Mouse (Mus musculus) midbrain, embryonic 14.5 days (tissue): Measurements from ENCODE around the gene Gm10644. TPM values are rescaled to one million over a fixed set of nuclear protein-coding genes. Genes with fewer than 3 reads are reported as not detected.

Experiments
- ATAC-seq: fragments of 200-750 bp; cut with Nextera tagmentation; 2 replicates; pipeline ENCODE4 v1.8.0; 2017; ENCODE audit warnings: moderate number of reproducible peaks, moderate library complexity; ENCODE audit not compliant: low FRiP score, low TSS enrichment
- DNase-seq: peaks from one replicate; pipeline ENCODE4 v3.0.0-alpha.2; 2015
- H3K27ac ChIP-seq: fragments of 300-500 bp; sonication (generic); replicated peaks from 2 replicates; pipeline ENCODE4 v1.5.1; 2014; ENCODE audit warnings: mild to moderate bottlenecking, low read depth, low read length, moderate library complexity
- H3K27me3 ChIP-seq: fragments of 300-500 bp; sonication (generic); 2 replicates; pipeline ENCODE4 v1.6.1; 2014; ENCODE audit warnings: low read length, control low read depth, mixed read lengths; ENCODE audit not compliant: control insufficient read depth, insufficient read depth
- H3K36me3 ChIP-seq: fragments of 300-500 bp; sonication (generic); 2 replicates; pipeline ENCODE4 v1.6.1; 2014; ENCODE audit warnings: low read length, control low read depth; ENCODE audit not compliant: control insufficient read depth, insufficient read depth
- H3K4me1 ChIP-seq: fragments of 300-500 bp; sonication (generic); 2 replicates; pipeline ENCODE4 v1.6.1; 2014; ENCODE audit warnings: mild to moderate bottlenecking, antibody characterized with exemption, low read length, control low read depth; ENCODE audit not compliant: control insufficient read depth, insufficient read depth
- H3K4me2 ChIP-seq: fragments of 300-500 bp; sonication (generic); 2 replicates; pipeline ENCODE4 v1.6.1; 2014; ENCODE audit warnings: mild to moderate bottlenecking, low read length, moderate library complexity
- H3K4me3 ChIP-seq: fragments of 300-500 bp; sonication (generic); replicated peaks from 2 replicates; pipeline ENCODE4 v1.5.1; 2014; ENCODE audit warnings: low read depth, low read length
- H3K9ac ChIP-seq: fragments of 300-500 bp; sonication (generic); replicated peaks from 2 replicates; pipeline ENCODE4 v1.6.1; 2014; ENCODE audit warnings: mild to moderate bottlenecking, low read length, moderate library complexity
- H3K9me3 ChIP-seq: fragments of 300-500 bp; sonication (generic); 2 replicates; pipeline ENCODE4 v1.6.1; 2016; ENCODE audit warnings: low read length, control low read depth, mixed read lengths; ENCODE audit not compliant: control insufficient read depth
- WGBS: fragments of 180-500 bp; shearing (Covaris S2); extraction: QIAGEN DNeasy Blood & Tissue Kit; methylation state at CpG from one replicate; pipeline ENCODE4 v1.1.7; 2014; 5-methylcytosine and 5-hydroxymethylcytosine counted together
- polyA plus RNA-seq: library from polyadenylated mRNA; unstranded; fragments of >200 nt; fragmentation: Nextera tagmentation; extraction: Ambion mirVana; gene quantifications from 2 replicates; pipeline ENCODE4 v1.2.1, GENCODE M21; 2014

Gm10644 gene
- polyA plus RNA-seq, 1 experiment from 2014 or later, result 1.0 TPM

DNA sequence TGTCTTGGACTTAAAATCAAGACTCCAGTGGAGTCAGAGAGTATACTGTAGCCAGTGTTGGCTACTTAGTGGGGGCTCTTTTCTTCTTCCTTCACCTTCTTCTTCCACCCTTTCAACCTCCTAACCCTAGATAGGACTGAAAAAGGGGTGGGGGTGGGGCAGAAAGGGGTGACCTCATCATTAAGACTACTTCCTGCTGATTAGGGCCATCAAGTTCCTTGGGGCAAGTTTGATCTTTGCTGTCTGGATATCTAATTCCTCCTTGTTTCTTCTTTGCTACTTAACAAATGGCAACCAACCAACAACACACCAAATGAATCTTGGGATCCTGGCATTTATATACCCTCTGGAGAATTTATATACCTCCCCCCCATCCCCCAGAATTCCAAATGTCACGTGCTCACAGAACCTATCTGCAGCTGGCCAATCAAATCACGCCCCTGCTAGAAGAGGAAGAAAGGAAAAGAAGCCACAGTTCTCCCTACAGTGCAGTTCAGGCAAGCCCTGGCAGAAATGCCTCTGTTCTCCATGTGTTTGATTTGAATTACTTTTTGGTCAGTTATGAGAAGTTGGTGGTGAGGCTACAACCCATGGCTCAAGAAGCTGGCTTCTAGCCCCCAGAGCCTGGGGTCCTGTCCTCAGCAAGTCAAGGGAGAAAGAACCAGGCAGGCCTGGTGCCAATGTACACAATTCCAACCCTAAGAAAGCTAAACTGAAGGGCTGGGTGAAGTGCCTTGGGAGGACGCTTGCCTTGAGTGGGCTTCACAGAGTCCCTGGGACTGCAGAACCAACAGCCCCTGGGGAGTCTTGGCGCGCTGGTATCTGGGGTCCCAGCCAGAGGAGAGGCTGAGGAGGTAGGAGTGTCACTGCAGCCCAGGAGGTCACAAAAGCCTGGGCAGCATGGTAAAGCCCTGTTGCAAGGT, 42.9 kb downstream of the Gm10644 start:
- 85% methylated on average over 5 of the region's 5 CpGs for WGBS
- Histone ChIP-seq H3K4me2 (no peak overlapping the region), H3K27me3 (no peaks in the 10 kb centered on the region), H3K4me3 (no peak overlapping the region), H3K9ac (no peak overlapping the region), H3K36me3 (peaks cover 8% of the 10 kb centered on the region; the same call in 1 of the 2 replicates), H3K9me3 (no peaks in the 10 kb centered on the region), H3K4me1 (peaks cover 8% of the 10 kb centered on the region; the same call in 1 of the 2 replicates), H3K27ac (no peak overlapping the region)
- DNase-seq (no peak), ATAC-seq (no peak)

DNA sequence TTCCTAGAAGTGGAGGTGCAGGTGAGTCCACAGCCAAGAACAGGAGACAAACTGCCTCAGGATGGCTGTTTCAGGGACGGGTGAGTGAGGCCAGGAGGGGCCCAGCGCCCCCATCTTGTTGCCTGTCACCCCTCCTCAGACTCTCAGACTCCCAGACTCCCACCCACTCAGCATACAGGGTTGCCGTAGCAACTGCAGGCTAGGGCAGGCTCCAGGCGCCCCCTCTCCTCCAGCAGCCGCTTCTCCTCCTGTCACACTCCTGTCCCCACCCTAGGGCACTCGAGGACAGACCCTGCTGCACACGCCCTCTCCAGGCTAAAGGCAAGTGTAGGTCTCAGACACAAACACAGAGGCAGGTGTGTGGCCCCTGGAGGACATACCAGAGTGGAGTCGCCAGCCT, 45.7 kb downstream of the Gm10644 start:
- H3K9me3 ChIP-seq, result no peaks in the 10 kb centered on the region
- H3K4me2 ChIP-seq, result no peak overlapping the region
- H3K4me1 ChIP-seq, result peaks cover 10% of the 10 kb centered on the region; the same call in 1 of the 2 replicates
- ATAC-seq, result no peak
- no peak overlapping the region for H3K4me3 ChIP-seq
- no peak overlapping the region for H3K27ac ChIP-seq
- WGBS, result 42% methylated on average over 8 of the region's 8 CpGs
- peaks cover 9% of the 10 kb centered on the region; the same call in 1 of the 2 replicates for H3K36me3 ChIP-seq
- DNase-seq, result no peak
- H3K9ac ChIP-seq, result no peak overlapping the region
- no peaks in the 10 kb centered on the region for H3K27me3 ChIP-seq

DNA sequence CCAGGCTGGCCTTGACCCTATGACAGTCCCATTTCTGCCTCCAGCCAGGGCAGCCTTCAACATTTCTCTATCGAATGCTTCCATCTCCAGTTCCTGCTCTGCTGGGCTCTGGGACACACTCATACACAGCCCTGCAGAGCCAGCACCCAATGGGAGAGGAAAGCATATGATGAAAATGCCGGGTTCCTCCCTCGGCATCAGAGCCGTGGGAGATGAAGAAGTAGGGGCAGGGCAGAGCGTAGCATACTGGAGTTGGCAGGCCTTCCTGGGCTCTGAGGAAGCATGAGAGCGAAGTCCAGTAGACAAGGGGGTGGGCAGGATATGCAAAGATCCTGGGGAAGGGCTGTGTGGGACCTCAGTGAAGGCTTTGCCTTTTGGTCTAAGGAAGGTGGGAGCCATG, 46.4 kb downstream of the Gm10644 start:
- Histone ChIP-seq H3K4me2 (no peak overlapping the region), H3K27ac (no peak overlapping the region), H3K27me3 (no peaks in the 10 kb centered on the region), H3K4me3 (no peak overlapping the region), H3K36me3 (peaks cover 9% of the 10 kb centered on the region; the same call in 1 of the 2 replicates), H3K4me1 (peaks cover 18% of the 10 kb centered on the region), H3K9me3 (no peaks in the 10 kb centered on the region), H3K9ac (no peak overlapping the region)
- DNase-seq (no peak), ATAC-seq (no peak)
- WGBS, result 82% methylated on average over 6 of the region's 6 CpGs

DNA sequence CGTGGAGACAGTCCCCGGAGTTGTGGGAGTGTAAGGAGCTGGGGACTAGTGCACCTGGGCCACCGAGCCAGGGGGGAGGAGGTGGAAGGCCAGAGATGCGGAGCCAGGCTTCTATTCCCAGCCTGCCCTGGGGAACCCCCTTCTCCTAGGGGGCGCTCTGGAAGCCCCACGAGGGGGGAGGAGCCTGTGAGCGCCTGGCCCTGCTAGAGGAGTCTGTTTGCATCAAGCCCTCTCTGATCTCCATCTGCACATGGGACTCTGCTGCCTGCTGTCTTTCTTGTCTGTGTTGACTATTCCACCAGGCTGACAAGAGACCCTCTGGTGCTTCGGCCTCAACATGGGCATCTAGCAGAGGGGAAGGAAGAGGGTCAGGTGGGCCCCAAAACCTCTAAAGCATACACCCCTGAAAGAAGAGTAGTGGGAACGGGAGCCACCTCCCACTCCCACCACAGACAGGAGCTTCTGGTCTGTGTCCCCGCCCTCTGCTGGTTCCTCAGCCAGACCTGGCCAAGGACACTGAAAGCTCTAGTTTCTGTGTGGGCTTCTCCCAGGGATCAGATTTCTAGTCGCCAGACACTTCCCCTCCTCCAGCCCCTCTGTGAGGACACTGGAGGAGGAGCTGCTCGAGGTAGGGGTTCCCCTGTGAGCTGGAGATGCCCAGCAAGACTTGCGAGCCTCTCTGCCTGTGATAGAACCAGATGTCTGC, 51.9 kb downstream of the Gm10644 start:
- Histone ChIP-seq H3K4me3 (peak overlapping the region; percentile 99), H3K27ac (0 out of 2 replicates have a peak overlapping the region, but pooled peaks have one; percentile 28), H3K27me3 (no peaks in the 10 kb centered on the region), H3K36me3 (peaks cover 9% of the 10 kb centered on the region; the same call in 1 of the 2 replicates), H3K9ac (peak overlapping the region; percentile 99; the same call in 1 of the 2 replicates), H3K4me2 (peak overlapping the region; percentile 60), H3K4me1 (peaks cover 36% of the 10 kb centered on the region), H3K9me3 (no peaks in the 10 kb centered on the region)
- 12% methylated on average over 13 of the region's 13 CpGs for WGBS
- ATAC-seq, result no peak
- peak; percentile 22 for DNase-seq

DNA sequence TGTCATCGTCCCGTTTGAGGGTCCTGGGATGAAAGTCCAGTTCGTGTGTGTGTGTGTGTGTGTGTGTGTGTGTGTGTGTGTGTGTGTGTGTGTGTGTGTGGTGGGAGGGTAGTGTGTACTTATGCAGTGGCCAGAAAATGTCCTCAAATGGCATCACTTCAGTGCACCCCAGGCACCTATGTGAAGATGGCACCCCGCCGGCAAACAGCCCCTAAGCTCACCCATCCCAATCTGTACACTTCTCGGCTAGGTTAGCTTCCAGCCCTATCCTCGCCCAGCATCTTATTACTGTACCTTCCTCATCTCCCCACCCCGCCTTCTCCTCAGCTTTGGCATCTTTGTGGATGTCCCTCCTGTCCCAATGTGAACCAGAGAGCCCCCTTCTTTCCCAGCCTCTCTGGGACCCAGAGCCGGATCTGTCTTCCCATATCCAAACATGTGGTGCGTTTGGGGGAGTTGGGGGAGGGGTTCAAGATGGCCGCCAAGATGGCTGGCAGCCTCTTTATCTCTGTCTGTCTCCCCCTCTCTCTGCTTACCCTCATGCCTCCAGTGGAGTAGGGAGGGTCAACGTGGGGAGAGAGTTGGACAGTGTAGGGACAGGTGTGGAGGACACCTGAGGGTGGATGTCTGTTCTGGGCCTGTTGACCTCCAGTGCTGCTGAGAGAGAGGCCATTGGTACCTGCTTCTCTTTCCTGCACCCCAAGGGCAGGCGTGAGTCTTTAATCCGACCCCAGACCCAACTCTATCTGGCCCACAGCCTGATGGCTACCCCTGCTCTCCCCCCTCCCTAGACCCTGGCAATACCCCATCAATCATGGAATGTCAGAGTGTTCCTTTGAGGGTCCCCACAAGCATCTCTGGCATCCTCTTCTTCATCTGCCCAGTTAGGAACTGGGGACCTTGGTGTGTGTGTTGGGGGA, 53.2 kb downstream of the Gm10644 start:
- H3K36me3 ChIP-seq, result peaks cover 5% of the 10 kb centered on the region; the same call in 1 of the 2 replicates
- H3K9me3 ChIP-seq, result no peaks in the 10 kb centered on the region
- H3K27me3 ChIP-seq, result no peaks in the 10 kb centered on the region
- H3K9ac ChIP-seq, result peak overlapping the region; percentile 99
- peak overlapping the region; percentile 60 for H3K4me2 ChIP-seq
- H3K27ac ChIP-seq, result peak overlapping the region; percentile 99
- peak overlapping the region; percentile 99 for H3K4me3 ChIP-seq
- 13% methylated on average over 14 of the region's 14 CpGs for WGBS
- peak; percentile 70 for DNase-seq
- H3K4me1 ChIP-seq, result peaks cover 44% of the 10 kb centered on the region
- ATAC-seq, result no peak

DNA sequence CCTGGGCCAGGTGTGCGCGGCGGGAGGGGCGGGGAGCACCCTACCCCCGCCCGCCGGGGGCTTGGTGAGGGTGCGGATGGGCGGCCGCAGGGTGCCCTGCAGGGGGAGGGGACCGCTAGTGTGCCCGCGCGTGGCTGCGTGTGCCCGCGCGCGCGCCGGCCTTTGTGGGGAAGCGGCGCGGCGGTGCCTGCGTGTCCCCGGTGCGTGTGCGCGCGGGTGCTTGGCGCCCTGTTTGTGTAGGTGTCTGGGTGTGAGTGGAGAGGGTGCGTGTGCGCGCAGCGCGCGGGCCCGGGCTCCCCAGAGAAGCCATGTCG, 54.1 kb downstream of the Gm10644 start:
- Histone ChIP-seq H3K4me1 (peaks cover 44% of the 10 kb centered on the region), H3K4me2 (peak overlapping the region; percentile 60), H3K27ac (peak overlapping the region; percentile 99), H3K4me3 (peak overlapping the region; percentile 99), H3K36me3 (no peaks in the 10 kb centered on the region), H3K9ac (peak overlapping the region; percentile 99), H3K9me3 (no peaks in the 10 kb centered on the region), H3K27me3 (no peaks in the 10 kb centered on the region)
- under 1% methylated on average over 29 of the region's 40 CpGs for WGBS
- ATAC-seq (no peak), DNase-seq (peak; percentile 91)

DNA sequence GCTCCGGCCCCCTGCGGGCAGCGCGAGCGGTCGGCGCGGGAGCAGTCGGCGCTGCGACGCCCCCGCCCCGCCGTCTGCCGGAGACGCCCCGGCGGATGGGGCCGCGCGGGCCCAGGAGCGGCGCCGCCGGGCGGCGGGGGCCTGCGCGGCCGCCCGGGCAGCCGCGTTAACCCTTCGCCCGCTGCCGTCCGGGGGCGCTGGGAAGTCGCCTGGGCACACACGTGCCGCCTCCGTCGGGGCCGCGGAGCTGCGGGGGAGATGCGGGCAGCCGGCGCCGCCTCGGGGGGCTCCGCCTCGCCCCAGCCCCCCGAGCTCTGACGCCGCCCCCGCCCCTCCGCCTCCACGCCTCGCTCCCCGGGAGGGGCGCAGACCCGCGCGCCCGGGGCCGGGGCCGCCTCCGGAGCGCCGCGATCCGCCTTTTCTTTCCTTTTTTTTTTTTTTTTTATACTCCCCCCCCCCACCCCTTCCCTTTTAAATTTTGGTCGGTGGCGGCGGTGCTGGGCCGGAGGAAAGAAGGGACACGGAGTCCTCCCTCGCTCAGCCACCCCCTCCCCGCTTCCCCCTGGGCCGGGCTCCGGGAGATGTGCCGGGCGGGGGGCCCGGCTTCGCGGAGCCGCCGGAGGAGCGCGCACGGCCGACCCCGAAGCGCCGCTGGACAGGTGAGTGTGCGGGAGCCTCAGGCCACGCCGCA, 54.6 kb downstream of the Gm10644 start:
- peak; percentile 3 for ATAC-seq
- Histone ChIP-seq H3K9ac (peak overlapping the region; percentile 99), H3K27me3 (no peaks in the 10 kb centered on the region), H3K9me3 (no peaks in the 10 kb centered on the region), H3K4me2 (peak overlapping the region; percentile 60), H3K27ac (peak overlapping the region; percentile 99), H3K4me1 (peaks cover 44% of the 10 kb centered on the region), H3K36me3 (no peaks in the 10 kb centered on the region), H3K4me3 (peak overlapping the region; percentile 99)
- WGBS, result under 1% methylated on average over 86 of the region's 100 CpGs
- peak; percentile 81 for DNase-seq
